Mouse (Mus musculus) heart, embryonic 11.5 days (tissue): Measurements from ENCODE around the gene Ttf1. TPM values are rescaled to one million over a fixed set of nuclear protein-coding genes. Genes with fewer than 3 reads are reported as not detected.

ENCODE experiments used
- ATAC-seq: fragments of 200-750 bp; cut with Nextera tagmentation; replicated peaks from 2 replicates; pipeline ENCODE4 v1.8.0; 2017; ENCODE audit warnings: moderate library complexity; ENCODE audit not compliant: insufficient number of reproducible peaks, low FRiP score, low TSS enrichment
- H3K27ac ChIP-seq: fragments of 300-500 bp; sonication (generic); 2 replicates; pipeline ENCODE4 v1.5.1; 2014; ENCODE audit warnings: mild to moderate bottlenecking, low read depth, low read length
- H3K27me3 ChIP-seq: fragments of 300-500 bp; sonication (generic); 2 replicates; pipeline ENCODE4 v1.6.1; 2014; ENCODE audit warnings: mild to moderate bottlenecking, low read length, mixed read lengths; ENCODE audit not compliant: control insufficient read depth, insufficient read depth
- H3K36me3 ChIP-seq: fragments of 300-500 bp; sonication (generic); 2 replicates; pipeline ENCODE4 v1.6.1; 2014; ENCODE audit warnings: mild to moderate bottlenecking, low read length, moderate library complexity, mixed read lengths; ENCODE audit not compliant: control insufficient read depth, insufficient read depth
- H3K4me1 ChIP-seq: fragments of 300-500 bp; sonication (generic); 2 replicates; pipeline ENCODE4 v1.6.1; 2014; ENCODE audit warnings: low read length; ENCODE audit not compliant: control insufficient read depth, insufficient read depth
- H3K4me2 ChIP-seq: fragments of 300-500 bp; sonication (generic); 2 replicates; pipeline ENCODE4 v1.6.1; 2014; ENCODE audit warnings: mild to moderate bottlenecking, moderate library complexity
- H3K4me3 ChIP-seq: fragments of 300-500 bp; sonication (generic); 2 replicates; pipeline ENCODE4 v1.5.1; 2014; ENCODE audit warnings: low read depth, low read length
- H3K9ac ChIP-seq: fragments of 300-500 bp; sonication (generic); 2 replicates; pipeline ENCODE4 v1.6.1; 2014; ENCODE audit warnings: mild to moderate bottlenecking, low read depth, low read length, moderate library complexity
- H3K9me3 ChIP-seq: fragments of 300-500 bp; sonication (generic); replicated peaks from 2 replicates; pipeline ENCODE4 v1.6.1; 2016; ENCODE audit warnings: low read length; ENCODE audit not compliant: control insufficient read depth
- WGBS: fragments of 180-500 bp; shearing (Covaris S2); extraction: QIAGEN DNeasy Blood & Tissue Kit; methylation state at CpG from one replicate; pipeline ENCODE4 v1.1.7; 2014; ENCODE audit not compliant: insufficient replicate concordance; 5-methylcytosine and 5-hydroxymethylcytosine counted together
- polyA plus RNA-seq: library from polyadenylated mRNA; unstranded; fragments of >200 nt; fragmentation: Nextera tagmentation; extraction: Ambion mirVana; gene quantifications from 2 replicates; pipeline ENCODE4 v1.2.1, GENCODE M21; 2014

The Ttf1 gene
- polyA plus RNA-seq, 1 experiment from 2014 or later, result 6.1 TPM

GRCm38 (mm10) chr2:29031951-29032350, 28.1 kb upstream of the Ttf1 start:
- H3K4me1 ChIP-seq, result peaks cover 4% of the 10 kb centered on the region
- H3K9ac ChIP-seq, result no peak overlapping the region
- no peak overlapping the region for H3K4me3 ChIP-seq
- H3K27me3 ChIP-seq, result peaks cover 6% of the 10 kb centered on the region; the same call in 1 of the 2 replicates
- no peaks in the 10 kb centered on the region for H3K9me3 ChIP-seq
- WGBS, result 87% methylated on average over 4 of the region's 4 CpGs
- no peak for ATAC-seq
- H3K4me2 ChIP-seq, result no peak overlapping the region
- H3K27ac ChIP-seq, result no peak overlapping the region
- no peaks in the 10 kb centered on the region for H3K36me3 ChIP-seq

- no peak for ATAC-seq
Observed at GRCm38 (mm10) chr2:29034542-29035475, 25.3 kb upstream of the Ttf1 start.

GRCm38 (mm10) chr2:29035698-29036097, 24.4 kb upstream of the Ttf1 start:
- peaks cover 18% of the 10 kb centered on the region for H3K27me3 ChIP-seq
- H3K36me3 ChIP-seq, result no peaks in the 10 kb centered on the region
- ATAC-seq, result no peak
- H3K9ac ChIP-seq, result no peak overlapping the region
- H3K27ac ChIP-seq, result no peak overlapping the region
- no peaks in the 10 kb centered on the region for H3K4me1 ChIP-seq
- no peak overlapping the region for H3K4me3 ChIP-seq
- WGBS, result 62% methylated on average over 8 of the region's 8 CpGs
- no peaks in the 10 kb centered on the region for H3K9me3 ChIP-seq
- H3K4me2 ChIP-seq, result no peak overlapping the region

More at GRCm38 (mm10) chr2:29034542-29035475, 25.3 kb upstream of the Ttf1 start:
- Histone ChIP-seq H3K9me3 (no peaks in the 10 kb centered on the region), H3K27ac (no peak overlapping the region), H3K4me3 (no peak overlapping the region), H3K27me3 (peaks cover 15% of the 10 kb centered on the region; the same call in 1 of the 2 replicates), H3K4me1 (peaks cover 4% of the 10 kb centered on the region), H3K4me2 (no peak overlapping the region), H3K9ac (no peak overlapping the region), H3K36me3 (no peaks in the 10 kb centered on the region)
- 55% methylated on average over 20 of the region's 20 CpGs for WGBS

GRCm38 (mm10) chr2:29039741-29040140, 20.3 kb upstream of the Ttf1 start:
- Histone ChIP-seq H3K27ac (no peak overlapping the region), H3K4me3 (no peak overlapping the region), H3K4me1 (no peaks in the 10 kb centered on the region), H3K9ac (no peak overlapping the region), H3K27me3 (peaks cover 37% of the 10 kb centered on the region), H3K9me3 (no peaks in the 10 kb centered on the region), H3K36me3 (no peaks in the 10 kb centered on the region), H3K4me2 (no peak overlapping the region)
- ATAC-seq, result no peak
- 33% methylated on average over 5 of the region's 5 CpGs for WGBS

GRCm38 (mm10) chr2:29040594-29041476, 19.2 kb upstream of the Ttf1 start:
- Histone ChIP-seq H3K4me1 (no peaks in the 10 kb centered on the region), H3K4me2 (no peak overlapping the region), H3K27me3 (peaks cover 37% of the 10 kb centered on the region), H3K9me3 (no peaks in the 10 kb centered on the region), H3K27ac (no peak overlapping the region), H3K9ac (no peak overlapping the region), H3K36me3 (no peaks in the 10 kb centered on the region), H3K4me3 (no peak overlapping the region)
- WGBS, result 12% methylated on average over 18 of the region's 18 CpGs
- ATAC-seq, result no peak

- H3K4me2 ChIP-seq, result no peak overlapping the region
- no peaks in the 10 kb centered on the region for H3K9me3 ChIP-seq
- no peak overlapping the region for H3K9ac ChIP-seq
- H3K4me1 ChIP-seq, result no peaks in the 10 kb centered on the region
- H3K36me3 ChIP-seq, result no peaks in the 10 kb centered on the region
- no peak for ATAC-seq
- H3K27ac ChIP-seq, result no peak overlapping the region
- 27% methylated on average over 8 of the region's 8 CpGs for WGBS
- H3K4me3 ChIP-seq, result no peak overlapping the region
- H3K27me3 ChIP-seq, result peaks cover 37% of the 10 kb centered on the region
Observed at GRCm38 (mm10) chr2:29041477-29041768, 18.6 kb upstream of the Ttf1 start.

GRCm38 (mm10) chr2:29042124-29042523, 17.9 kb upstream of the Ttf1 start:
- H3K36me3 ChIP-seq, result no peaks in the 10 kb centered on the region
- no peaks in the 10 kb centered on the region for H3K9me3 ChIP-seq
- H3K4me1 ChIP-seq, result no peaks in the 10 kb centered on the region
- ATAC-seq, result no peak
- no peak overlapping the region for H3K27ac ChIP-seq
- H3K9ac ChIP-seq, result no peak overlapping the region
- no peak overlapping the region for H3K4me2 ChIP-seq
- peaks cover 37% of the 10 kb centered on the region for H3K27me3 ChIP-seq
- 86% methylated on average over 5 of the region's 5 CpGs for WGBS
- no peak overlapping the region for H3K4me3 ChIP-seq

- Histone ChIP-seq H3K4me1 (no peaks in the 10 kb centered on the region), H3K9ac (no peak overlapping the region), H3K27ac (no peak overlapping the region), H3K4me3 (no peak overlapping the region), H3K36me3 (no peaks in the 10 kb centered on the region), H3K27me3 (peaks cover 16% of the 10 kb centered on the region), H3K9me3 (no peaks in the 10 kb centered on the region), H3K4me2 (no peak overlapping the region)
- 63% methylated on average over 16 of the region's 16 CpGs for WGBS
- ATAC-seq, result no peak
Observed at GRCm38 (mm10) chr2:29046151-29046550, 13.9 kb upstream of the Ttf1 start.
